Mouse (Mus musculus): ENCODE data around the gene Cd6.

Gene Cd6

DNA sequence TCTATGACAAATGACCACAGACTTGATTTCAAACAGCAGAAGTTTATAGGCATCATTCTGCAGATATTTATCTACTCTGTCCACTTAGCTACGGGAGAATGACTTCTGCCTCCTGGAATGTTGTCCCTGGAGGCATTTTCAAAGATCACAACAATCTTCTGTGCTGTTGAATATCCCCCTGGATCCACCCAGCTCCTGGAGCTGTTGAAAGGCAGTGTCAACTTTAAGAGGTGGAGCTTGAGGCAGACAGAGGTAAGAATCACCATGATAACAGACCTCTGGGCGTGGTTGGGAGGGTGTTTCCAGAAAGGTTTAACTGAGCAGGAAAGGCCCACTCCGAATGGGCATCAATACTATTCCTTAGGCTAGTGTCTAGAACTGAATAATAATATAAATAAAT is 5.8 kb upstream of the Cd6 start:
- DNase-seq: no peak

- DNase-seq: no peak
Measured at GRCm38 (mm10) chr19:10833611-10834010, 3.8 kb upstream of the Cd6 start.

DNA sequence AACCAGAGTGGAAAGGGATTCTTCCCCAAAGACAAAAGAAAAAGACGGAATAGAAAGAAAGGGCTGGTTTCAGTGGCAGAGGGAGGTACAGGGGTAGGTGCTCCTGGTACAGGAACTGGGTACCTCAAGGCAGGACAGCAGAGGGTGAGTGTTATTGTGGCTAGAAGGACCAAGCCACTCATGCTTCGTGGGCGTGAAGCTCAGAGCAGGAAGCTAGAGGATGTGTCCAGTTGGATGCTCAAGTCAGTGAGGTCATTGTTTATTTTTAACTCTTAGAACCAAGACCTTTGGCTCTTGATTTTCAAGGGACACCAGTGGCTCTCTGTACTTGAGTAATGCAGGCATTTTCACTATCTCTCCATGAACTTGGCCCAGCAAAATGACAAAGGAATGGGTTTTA is 2.2 kb upstream of the Cd6 start:
- no peak for DNase-seq

DNA sequence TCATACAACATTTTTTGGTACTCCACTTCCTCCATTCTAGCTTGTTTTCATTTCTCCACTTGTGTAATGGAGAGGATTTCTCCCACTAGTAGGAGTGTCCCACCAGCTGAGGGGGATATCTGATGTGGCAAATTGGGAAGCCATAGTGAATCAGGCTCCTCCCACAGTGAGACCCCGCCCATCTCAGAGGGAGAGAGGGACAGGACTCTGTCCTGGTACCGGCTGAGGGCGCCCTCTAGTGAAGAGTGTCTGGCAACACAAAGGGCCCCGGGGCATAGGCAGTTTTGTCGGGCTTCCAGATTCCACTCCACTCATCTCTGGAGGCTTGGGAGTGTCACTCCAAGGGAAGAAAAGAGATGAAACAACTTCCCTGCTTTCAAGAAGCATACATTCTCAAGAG is 1.6 kb upstream of the Cd6 start:
- peak; percentile 50 to 81 for DNase-seq

DNA sequence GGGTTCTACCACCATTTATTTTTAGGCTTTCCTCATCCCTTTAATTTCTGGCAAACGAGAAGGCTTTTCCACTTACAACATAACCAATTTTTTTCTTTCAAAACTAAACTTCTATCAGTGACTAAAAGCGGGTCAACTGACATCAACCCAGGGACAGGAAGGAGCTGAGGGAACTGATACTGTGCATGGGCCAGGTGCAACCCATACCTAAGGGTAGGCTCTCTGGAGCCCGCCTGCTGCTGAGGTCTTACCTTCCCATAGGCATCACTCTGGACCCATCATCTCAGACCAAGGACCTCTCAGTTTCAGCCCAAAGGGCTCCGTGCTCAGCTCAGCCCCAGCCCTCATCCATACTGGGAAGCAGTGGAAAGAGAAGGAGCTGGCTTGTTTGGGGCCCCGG is 1.5 kb downstream of the Cd6 start:
- no peak for DNase-seq

- no peak for DNase-seq
Measured at GRCm38 (mm10) chr19:10824061-10824460, 5.8 kb downstream of the Cd6 start.

DNA sequence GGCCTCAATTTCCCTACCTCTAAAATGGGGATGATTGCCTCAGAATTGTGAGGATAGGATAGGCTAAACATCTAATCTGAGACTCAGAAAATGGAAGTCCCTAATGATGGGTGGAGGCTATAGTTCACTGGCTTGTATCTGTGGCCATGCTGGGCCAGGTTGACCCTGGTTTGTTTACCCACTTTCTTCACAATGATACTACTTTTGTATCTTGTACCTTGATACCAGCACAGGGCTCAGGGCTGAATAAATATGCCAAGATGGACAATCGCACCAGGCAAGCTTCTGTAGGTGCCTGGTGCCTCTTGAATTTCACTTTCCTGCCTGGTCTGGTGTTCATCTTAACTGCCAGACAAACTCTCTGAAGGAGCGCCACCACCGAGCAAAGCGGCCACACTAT is 7.3 kb downstream of the Cd6 start:
- DNase-seq: no peak

GRCm38 (mm10) chr19:10821319-10821718 is 8.5 kb downstream of the Cd6 start:
- DNase-seq: no peak

DNA sequence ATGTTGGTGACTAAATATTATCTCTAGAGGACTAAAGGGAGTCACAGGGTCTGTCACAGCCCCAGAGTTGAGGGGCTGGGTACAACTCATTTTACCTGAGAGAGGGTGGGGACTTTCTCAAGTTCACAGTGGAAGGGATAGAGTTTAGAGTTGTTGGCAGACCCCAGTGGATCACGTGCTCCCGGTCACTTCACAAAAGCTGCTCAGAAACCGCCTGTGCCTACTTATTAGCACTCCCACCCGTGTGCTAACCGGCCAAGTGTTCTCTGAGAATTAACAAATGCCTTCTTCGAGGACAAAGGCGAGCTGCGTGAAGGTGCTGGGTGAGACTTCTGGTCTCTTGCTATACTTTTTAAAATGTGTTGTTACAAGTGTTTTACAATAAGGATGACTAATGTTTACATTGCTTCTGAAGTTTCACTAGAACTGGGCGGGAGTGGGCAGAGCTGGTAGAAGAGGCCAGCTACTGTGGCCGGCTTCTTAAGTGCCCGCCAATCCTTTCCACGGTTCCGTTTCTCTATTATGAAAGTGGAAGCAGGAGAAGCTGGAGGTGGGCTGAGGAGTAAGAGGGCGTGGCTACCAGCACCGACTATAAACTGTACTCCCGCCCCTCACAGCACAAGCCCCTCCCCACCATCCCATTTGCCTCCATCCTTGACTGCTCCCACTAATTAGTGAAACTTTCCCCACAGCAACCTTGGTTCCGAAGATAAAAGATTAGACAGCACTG is 11.5 kb downstream of the Cd6 start:
- peak; percentile 29 to 39 for DNase-seq

GRCm38 (mm10) chr19:10816462-10816861 is 13.4 kb downstream of the Cd6 start:
- DNase-seq: no peak

- no peak for DNase-seq
Measured at GRCm38 (mm10) chr19:10815871-10816270, 14.0 kb downstream of the Cd6 start.

- DNase-seq: no peak
Measured at GRCm38 (mm10) chr19:10813905-10814304, 16.0 kb downstream of the Cd6 start.

DNA sequence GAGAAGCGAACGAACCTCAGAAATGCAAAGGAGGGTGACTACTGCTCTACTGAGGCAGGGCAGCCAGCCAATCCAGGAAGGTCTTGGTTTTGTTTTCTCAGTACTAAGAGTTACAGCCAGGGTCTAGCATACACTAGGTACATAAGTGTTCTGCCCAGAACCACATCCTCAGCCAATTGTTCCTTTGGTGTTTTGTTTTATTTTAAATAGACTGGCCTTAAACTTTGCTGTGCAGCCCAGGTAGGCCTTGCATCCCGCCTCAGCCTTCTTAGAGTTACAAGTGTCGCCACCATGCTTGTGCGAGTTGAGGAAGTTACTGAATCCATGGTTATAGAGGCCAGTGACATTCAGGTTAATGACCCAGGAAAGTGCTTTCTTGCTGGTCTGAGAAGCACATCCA is 16.8 kb downstream of the Cd6 start:
- DNase-seq: no peak

GRCm38 (mm10) chr19:10811471-10811870 is 18.4 kb downstream of the Cd6 start:
- DNase-seq: no peak

- DNase-seq: no peak
Measured at GRCm38 (mm10) chr19:10810176-10810492, 19.7 kb downstream of the Cd6 start.

GRCm38 (mm10) chr19:10809428-10810175 is 20.3 kb downstream of the Cd6 start:
- DNase-seq: no peak

DNA sequence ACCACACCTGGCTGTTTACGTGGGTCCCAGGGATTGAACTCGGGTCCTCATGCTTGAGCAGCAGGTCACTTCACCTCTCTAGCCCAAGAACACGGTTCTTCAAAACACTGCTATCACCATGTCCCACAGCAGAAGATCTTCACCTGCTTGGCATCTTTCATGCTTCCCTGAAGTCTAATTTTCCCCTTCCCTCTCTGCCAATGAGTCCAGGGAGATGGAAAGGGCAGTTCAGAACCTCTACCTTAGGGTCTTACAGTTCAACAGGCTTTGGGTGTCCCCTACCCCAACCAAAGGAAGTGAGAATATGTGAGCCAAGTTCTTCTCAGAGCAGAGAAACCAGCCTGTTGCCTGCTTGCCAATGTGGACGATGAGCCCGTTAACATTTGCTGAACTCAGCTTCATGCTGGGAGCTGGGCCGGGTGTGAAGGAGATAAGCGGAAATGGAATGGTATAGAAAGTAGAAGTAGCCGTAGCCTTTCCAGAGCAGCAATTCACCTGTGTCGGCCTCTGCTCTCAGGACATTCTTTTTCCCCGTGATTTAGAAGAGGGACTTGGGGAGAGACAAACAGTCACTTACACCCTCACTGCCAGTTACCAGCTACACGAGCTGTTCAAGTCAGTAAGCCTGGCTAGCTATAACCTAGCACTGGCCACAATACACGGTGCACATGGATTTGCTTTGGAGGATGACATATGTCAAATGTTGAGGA is 21.2 kb downstream of the Cd6 start:
- no peak for DNase-seq

DNA sequence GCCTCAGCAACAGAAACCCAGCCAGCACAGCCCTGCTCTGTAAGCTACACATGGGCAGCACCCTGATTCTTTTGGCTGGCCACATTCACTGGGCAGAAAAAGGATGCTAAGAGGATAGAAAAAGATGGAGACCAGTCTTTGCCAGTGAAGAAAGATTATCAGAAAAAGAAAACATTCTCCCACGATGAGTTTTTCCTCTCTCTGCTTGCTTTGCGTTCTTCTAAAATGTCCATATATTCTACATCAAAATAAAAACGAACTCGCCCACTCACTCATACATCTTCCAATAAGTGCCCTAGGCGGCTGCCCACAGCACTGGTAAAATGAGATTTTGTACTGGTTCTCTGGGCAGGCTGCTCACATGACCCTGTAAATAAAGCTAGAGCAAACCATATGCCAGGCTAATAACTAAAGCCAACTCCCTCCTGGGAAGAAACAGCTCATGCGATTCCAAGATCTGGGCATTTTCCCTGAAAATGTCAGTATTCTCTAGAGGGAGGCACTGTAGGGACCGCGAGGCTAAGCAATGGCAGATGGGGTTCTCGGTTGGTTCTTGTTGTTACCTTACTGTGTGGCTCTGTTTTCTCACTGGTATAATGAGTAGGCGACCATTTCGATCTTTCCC is 24.1 kb downstream of the Cd6 start:
- no peak for DNase-seq

DNA sequence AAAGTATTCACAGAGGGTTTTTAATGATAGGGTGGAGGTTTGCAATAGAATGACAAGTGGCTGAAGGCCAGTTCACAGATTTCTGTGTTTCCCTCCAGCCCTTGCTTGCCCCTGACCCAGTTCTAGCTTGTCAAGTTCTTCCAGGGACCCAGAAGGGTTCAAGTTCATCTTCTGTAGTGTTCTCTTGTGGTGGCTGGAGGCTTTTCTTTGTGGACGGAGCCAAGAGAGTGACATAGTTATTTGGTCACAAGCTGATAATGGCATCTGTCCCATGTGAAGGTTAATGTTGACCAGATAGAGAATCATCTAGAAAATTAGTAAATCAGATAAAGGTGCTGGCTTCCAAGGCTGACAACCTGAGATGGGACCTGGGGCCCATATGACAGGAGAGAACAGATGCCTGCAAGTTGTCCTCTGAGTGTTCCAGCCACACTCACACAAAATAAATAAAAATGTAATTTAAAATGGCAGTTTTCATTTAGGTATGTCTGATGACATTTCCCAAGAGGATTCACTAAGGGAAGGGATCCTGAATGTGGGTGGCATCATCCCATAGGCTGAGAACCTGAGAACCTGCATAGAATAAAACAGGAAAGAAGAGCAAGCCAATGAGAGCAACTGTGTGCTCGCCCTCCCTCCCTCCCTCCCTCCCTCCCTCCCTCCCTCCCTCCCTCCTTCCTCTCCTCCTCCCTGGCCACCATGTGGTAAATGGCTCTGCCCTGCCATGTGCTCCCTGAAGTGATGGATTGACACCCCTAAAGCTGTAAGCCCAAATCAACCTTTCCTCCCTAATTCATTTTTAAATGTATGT is 24.8 kb downstream of the Cd6 start:
- no peak for DNase-seq

DNA sequence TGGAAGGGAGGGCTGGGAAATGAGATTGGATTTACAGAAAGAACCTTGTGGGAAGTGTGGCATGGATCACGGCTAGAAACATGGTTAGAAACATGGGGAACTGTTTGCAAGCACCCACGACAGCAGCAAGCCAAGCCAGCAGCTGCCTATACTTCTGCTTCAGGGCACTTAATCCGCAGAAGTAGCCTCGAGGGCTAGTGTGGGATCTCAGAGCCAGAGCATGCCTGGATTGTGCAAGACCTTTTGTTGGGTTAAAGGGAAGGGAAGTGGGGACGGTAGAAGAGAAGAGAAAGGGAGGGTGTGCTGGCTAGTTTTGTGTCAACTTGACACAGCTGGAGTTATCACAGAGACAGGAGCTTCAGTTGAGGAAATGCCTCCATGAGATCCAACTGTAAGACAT is 26.1 kb downstream of the Cd6 start:
- no peak for DNase-seq

DNA sequence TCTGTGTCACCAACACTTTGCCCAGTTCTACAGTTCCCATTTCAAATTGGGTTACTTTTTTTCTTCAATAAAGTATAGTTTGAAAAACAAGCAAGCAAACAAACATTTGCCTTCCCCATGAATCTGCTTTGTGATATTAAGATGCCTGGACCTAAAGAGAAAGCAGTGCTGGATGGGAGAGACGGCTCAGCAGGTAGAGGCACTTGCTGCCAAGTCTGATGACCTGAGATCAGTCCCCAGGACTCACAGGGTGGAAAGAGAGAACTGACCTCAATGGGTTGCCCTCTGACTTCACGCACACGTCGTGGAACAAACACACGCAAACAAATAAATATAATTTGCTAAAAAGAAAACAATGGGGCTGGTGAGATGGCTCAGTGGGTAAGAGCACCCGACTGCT is 28.0 kb downstream of the Cd6 start:
- no peak for DNase-seq

DNA sequence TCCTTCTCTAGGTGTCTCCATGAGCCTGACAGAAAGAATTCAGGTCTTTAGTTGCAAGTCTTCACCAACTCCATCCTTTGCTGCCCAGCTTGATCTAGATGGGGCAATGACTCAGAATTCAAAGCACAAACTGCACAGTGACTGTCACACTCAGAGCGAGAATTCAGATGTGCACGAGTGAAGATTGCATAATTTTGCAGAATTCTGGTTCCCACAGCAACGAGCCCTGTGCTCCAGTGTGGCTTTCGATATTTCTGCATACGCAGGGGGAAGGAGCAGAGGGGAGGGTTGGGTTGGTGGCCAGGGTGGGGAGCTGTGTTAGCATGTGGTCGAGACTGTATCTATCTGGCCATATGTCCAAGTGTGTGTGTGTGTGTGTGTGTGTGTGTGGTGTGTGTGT is 28.8 kb downstream of the Cd6 start:
- no peak for DNase-seq

DNA sequence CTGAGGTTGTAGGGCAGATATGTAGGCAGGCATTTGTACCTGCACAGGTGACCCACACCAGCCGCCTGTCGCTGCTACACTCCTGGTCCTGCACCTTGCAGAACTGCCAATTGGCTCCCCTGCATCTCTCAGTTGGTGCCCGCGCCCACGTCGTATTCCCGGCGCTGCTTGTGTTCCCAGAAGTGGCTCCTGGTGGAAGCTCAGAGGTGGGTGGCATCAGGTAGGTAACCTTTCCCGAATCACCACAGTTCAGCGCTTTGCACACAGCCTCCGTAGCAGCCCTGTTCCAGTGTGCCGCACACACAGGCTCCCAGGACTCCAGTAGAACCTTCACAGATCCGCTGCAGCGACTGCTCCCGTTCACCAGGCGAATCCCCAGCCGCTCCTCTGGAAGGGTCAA is 30.7 kb downstream of the Cd6 start:
- DNase-seq: no peak
